Mouse (Mus musculus): Measurements from ENCODE around the gene Yy1. TPM values are rescaled to one million over a fixed set of nuclear protein-coding genes. Genes with fewer than 3 reads are reported as not detected.

Gene Yy1
- polyA plus RNA-seq, 1 experiment from 2014 or later: 10.3 TPM

GRCm38 (mm10) chr12:108816569-108816968 is 23.8 kb downstream of the Yy1 start:
- H3K27me3 ChIP-seq (replicated peaks; ENCODE audit: control insufficient read depth, insufficient read depth, low read length): no peaks in the 10 kb centered on the region
- peaks cover 39% of the 10 kb centered on the region for H3K36me3 ChIP-seq (ENCODE audit: control insufficient read depth, insufficient read depth)
- no peak for ATAC-seq
- H3K4me1 ChIP-seq (replicated peaks; ENCODE audit: control insufficient read depth, insufficient read depth, low read length): no peaks in the 10 kb centered on the region
- H3K4me2 ChIP-seq (replicated peaks; ENCODE audit: low read depth): no peak overlapping the region
- H3K27ac ChIP-seq (ENCODE audit: low read depth, low read length): no peak overlapping the region
- H3K9me3 ChIP-seq (ENCODE audit: control insufficient read depth): no peaks in the 10 kb centered on the region
- H3K4me3 ChIP-seq (ENCODE audit: low read depth, low read length): no peak overlapping the region
- H3K9ac ChIP-seq (ENCODE audit: low read depth, low read length): no peak overlapping the region
- 75% methylated on average over 11 of the region's 11 CpGs for WGBS
- TF ChIP-seq CTCF (IDR thresholded peaks at IDR 0.05; ENCODE audit: low read depth): no peak

GRCm38 (mm10) chr12:108820461-108820860 is 27.7 kb downstream of the Yy1 start:
- no peaks in the 10 kb centered on the region for H3K27me3 ChIP-seq (replicated peaks; ENCODE audit: control insufficient read depth, insufficient read depth, low read length)
- no peak for ATAC-seq
- H3K4me3 ChIP-seq (ENCODE audit: low read depth, low read length): no peak overlapping the region
- no peaks in the 10 kb centered on the region for H3K9me3 ChIP-seq (ENCODE audit: control insufficient read depth)
- no peak overlapping the region for H3K9ac ChIP-seq (ENCODE audit: low read depth, low read length)
- H3K27ac ChIP-seq (ENCODE audit: low read depth, low read length): no peak overlapping the region
- TF ChIP-seq CTCF (IDR thresholded peaks at IDR 0.05; ENCODE audit: low read depth): no peak
- peaks cover 19% of the 10 kb centered on the region for H3K36me3 ChIP-seq (ENCODE audit: control insufficient read depth, insufficient read depth)
- H3K4me1 ChIP-seq (replicated peaks; ENCODE audit: control insufficient read depth, insufficient read depth, low read length): no peaks in the 10 kb centered on the region
- no peak overlapping the region for H3K4me2 ChIP-seq (replicated peaks; ENCODE audit: low read depth)
- 91% methylated on average over 4 of the region's 4 CpGs for WGBS

- Histone ChIP-seq H3K9ac (ENCODE audit: low read depth, low read length) (no peak overlapping the region), H3K27ac (ENCODE audit: low read depth, low read length) (no peak overlapping the region), H3K36me3 (ENCODE audit: control insufficient read depth, insufficient read depth) (peaks cover 11% of the 10 kb centered on the region), H3K27me3 (replicated peaks; ENCODE audit: control insufficient read depth, insufficient read depth, low read length) (no peaks in the 10 kb centered on the region), H3K9me3 (ENCODE audit: control insufficient read depth) (no peaks in the 10 kb centered on the region), H3K4me1 (replicated peaks; ENCODE audit: control insufficient read depth, insufficient read depth, low read length) (no peaks in the 10 kb centered on the region), H3K4me2 (replicated peaks; ENCODE audit: low read depth) (no peak overlapping the region), H3K4me3 (ENCODE audit: low read depth, low read length) (no peak overlapping the region)
- no peak for TF ChIP-seq CTCF (IDR thresholded peaks at IDR 0.05; ENCODE audit: low read depth)
- ATAC-seq: no peak
- WGBS: 53% methylated on average over 8 of the region's 8 CpGs
Measured at GRCm38 (mm10) chr12:108823036-108823435, 30.3 kb downstream of the Yy1 start.

GRCm38 (mm10) chr12:108824225-108824874 is 31.6 kb downstream of the Yy1 start:
- Histone ChIP-seq H3K4me2 (replicated peaks; ENCODE audit: low read depth) (no peak overlapping the region), H3K9me3 (ENCODE audit: control insufficient read depth) (no peaks in the 10 kb centered on the region), H3K27ac (ENCODE audit: low read depth, low read length) (no peak overlapping the region), H3K4me3 (ENCODE audit: low read depth, low read length) (no peak overlapping the region), H3K36me3 (ENCODE audit: control insufficient read depth, insufficient read depth) (no peaks in the 10 kb centered on the region; the same call in 1 of the 2 replicates), H3K9ac (ENCODE audit: low read depth, low read length) (no peak overlapping the region), H3K27me3 (replicated peaks; ENCODE audit: control insufficient read depth, insufficient read depth, low read length) (no peaks in the 10 kb centered on the region), H3K4me1 (replicated peaks; ENCODE audit: control insufficient read depth, insufficient read depth, low read length) (no peaks in the 10 kb centered on the region)
- 90% methylated on average over 15 of the region's 15 CpGs for WGBS
- no peak for TF ChIP-seq CTCF (IDR thresholded peaks at IDR 0.05; ENCODE audit: low read depth)
- no peak for ATAC-seq

GRCm38 (mm10) chr12:108825561-108826224 is 32.9 kb downstream of the Yy1 start:
- no peaks in the 10 kb centered on the region for H3K27me3 ChIP-seq (replicated peaks; ENCODE audit: control insufficient read depth, insufficient read depth, low read length)
- H3K36me3 ChIP-seq (ENCODE audit: control insufficient read depth, insufficient read depth): no peaks in the 10 kb centered on the region
- no peak for TF ChIP-seq CTCF (IDR thresholded peaks at IDR 0.05; ENCODE audit: low read depth)
- 93% methylated on average over 13 of the region's 13 CpGs for WGBS
- no peak overlapping the region for H3K27ac ChIP-seq (ENCODE audit: low read depth, low read length)
- H3K4me3 ChIP-seq (ENCODE audit: low read depth, low read length): no peak overlapping the region
- H3K4me1 ChIP-seq (replicated peaks; ENCODE audit: control insufficient read depth, insufficient read depth, low read length): no peaks in the 10 kb centered on the region
- H3K9me3 ChIP-seq (ENCODE audit: control insufficient read depth): no peaks in the 10 kb centered on the region
- no peak for ATAC-seq
- H3K9ac ChIP-seq (ENCODE audit: low read depth, low read length): no peak overlapping the region
- no peak overlapping the region for H3K4me2 ChIP-seq (replicated peaks; ENCODE audit: low read depth)

GRCm38 (mm10) chr12:108826282-108826957 is 33.6 kb downstream of the Yy1 start:
- no peak for ATAC-seq

More at GRCm38 (mm10) chr12:108826282-108826957, 33.6 kb downstream of the Yy1 start:
- no peak overlapping the region for H3K4me2 ChIP-seq (replicated peaks; ENCODE audit: low read depth)
- no peak overlapping the region for H3K4me3 ChIP-seq (ENCODE audit: low read depth, low read length)
- H3K27ac ChIP-seq (ENCODE audit: low read depth, low read length): no peak overlapping the region
- TF ChIP-seq CTCF (IDR thresholded peaks at IDR 0.05; ENCODE audit: low read depth): no peak
- 94% methylated on average over 19 of the region's 19 CpGs for WGBS
- H3K27me3 ChIP-seq (replicated peaks; ENCODE audit: control insufficient read depth, insufficient read depth, low read length): no peaks in the 10 kb centered on the region
- no peaks in the 10 kb centered on the region for H3K4me1 ChIP-seq (replicated peaks; ENCODE audit: control insufficient read depth, insufficient read depth, low read length)
- no peaks in the 10 kb centered on the region for H3K9me3 ChIP-seq (ENCODE audit: control insufficient read depth)
- no peak overlapping the region for H3K9ac ChIP-seq (ENCODE audit: low read depth, low read length)
- no peaks in the 10 kb centered on the region for H3K36me3 ChIP-seq (ENCODE audit: control insufficient read depth, insufficient read depth)

Measured in intestine, postnatal 0 days (tissue).